Mouse (Mus musculus): ENCODE measurements around the gene Gm4981.
"Not testable (repeated sequence)": the region's sequence is repeated elsewhere in the genome, so short reads cannot be mapped to it uniquely, and the experiment has no call there.

The Gm4981 gene

GRCm38 (mm10) chr10:58223161-58223560 lies 13.3 kb downstream of the Gm4981 start:
- not testable (repeated sequence) for DNase-seq (ENCODE audit: low read depth, low spot score)

GRCm38 (mm10) chr10:58221571-58221970 lies 14.9 kb downstream of the Gm4981 start:
- not testable (repeated sequence) for DNase-seq (ENCODE audit: low read depth, low spot score)

GRCm38 (mm10) chr10:58220726-58221125 lies 15.8 kb downstream of the Gm4981 start:
- no peak for DNase-seq (ENCODE audit: low read depth, low spot score)

GRCm38 (mm10) chr10:58217366-58217765 lies 19.1 kb downstream of the Gm4981 start:
- no peak for DNase-seq (ENCODE audit: low read depth, low spot score)

- no peak for DNase-seq (ENCODE audit: low read depth, low spot score)
Measured at GRCm38 (mm10) chr10:58215353-58215752, 21.1 kb downstream of the Gm4981 start.

- no peak for DNase-seq (ENCODE audit: low read depth, low spot score)
Measured at GRCm38 (mm10) chr10:58214934-58215333, 21.6 kb downstream of the Gm4981 start.

GRCm38 (mm10) chr10:58214497-58214896 lies 22.0 kb downstream of the Gm4981 start:
- DNase-seq (ENCODE audit: low read depth, low spot score) = no peak

- no peak for DNase-seq (ENCODE audit: low read depth, low spot score)
Measured at GRCm38 (mm10) chr10:58212230-58212629, 24.3 kb downstream of the Gm4981 start.

GRCm38 (mm10) chr10:58211213-58211612 lies 25.3 kb downstream of the Gm4981 start:
- DNase-seq (ENCODE audit: low read depth, low spot score) = no peak

- no peak for DNase-seq (ENCODE audit: low read depth, low spot score)
Measured at GRCm38 (mm10) chr10:58210514-58210913, 26.0 kb downstream of the Gm4981 start.

- no peak for DNase-seq (ENCODE audit: low read depth, low spot score)
Measured at GRCm38 (mm10) chr10:58209710-58210467, 26.6 kb downstream of the Gm4981 start.

- no peak for DNase-seq (ENCODE audit: low read depth, low spot score)
Measured at GRCm38 (mm10) chr10:58206639-58207404, 29.7 kb downstream of the Gm4981 start.

GRCm38 (mm10) chr10:58205986-58206385 lies 30.5 kb downstream of the Gm4981 start:
- no peak for DNase-seq (ENCODE audit: low read depth, low spot score)
